Mouse (Mus musculus) 416B (cell line): Measurements from ENCODE around the gene Mmp24.
"Not testable (repeated sequence)": the region's sequence is repeated elsewhere in the genome, so short reads cannot be mapped to it uniquely, and the experiment has no call there.

ENCODE experiments used
- DNase-seq: peaks from one replicate; pipeline ENCODE4 v3.0.0; 2011; ENCODE audit warnings: low read depth

Mmp24 gene

GRCm38 (mm10) chr2:155774927-155775684 lies at the start of gene Mmp24:
Gene Mmp24, plus strand, starts transcription at chr2:155775342.
- no peak for DNase-seq

- DNase-seq = peak; percentile 44
Observed at GRCm38 (mm10) chr2:155726302-155726701, 48.8 kb upstream of the Mmp24 start.

DNA sequence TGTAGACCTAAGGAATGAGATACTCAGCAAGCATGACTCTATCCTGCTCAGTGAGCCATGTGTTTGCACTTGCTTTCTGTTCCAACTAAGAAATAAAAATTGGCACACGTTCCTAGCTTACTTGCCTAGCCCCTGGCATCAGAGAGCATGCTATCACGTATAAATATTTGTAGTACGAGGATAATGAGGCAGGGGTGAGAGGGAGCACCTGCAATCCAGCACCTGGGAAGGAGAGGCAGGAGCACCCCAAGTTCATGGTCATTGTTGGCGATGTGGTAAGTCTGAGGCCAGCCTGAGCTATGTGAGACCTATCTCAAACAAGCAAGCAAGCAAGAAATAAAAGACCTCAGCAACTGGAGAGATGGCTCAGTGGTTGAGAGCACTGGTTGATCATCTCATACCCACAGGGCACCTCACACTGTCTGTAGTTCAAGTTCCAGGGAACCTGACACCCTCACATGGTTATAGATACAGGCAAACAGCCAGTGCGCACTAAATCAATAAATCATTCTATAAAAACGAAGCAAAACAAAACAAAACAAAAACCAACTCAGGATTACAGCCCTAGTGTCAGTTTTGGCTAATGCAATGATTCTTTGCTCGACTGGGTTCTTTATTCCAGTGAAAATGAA lies 47.3 kb upstream of the Mmp24 start:
- no peak for DNase-seq

GRCm38 (mm10) chr2:155728742-155729141 lies 46.4 kb upstream of the Mmp24 start:
- DNase-seq = no peak

DNA sequence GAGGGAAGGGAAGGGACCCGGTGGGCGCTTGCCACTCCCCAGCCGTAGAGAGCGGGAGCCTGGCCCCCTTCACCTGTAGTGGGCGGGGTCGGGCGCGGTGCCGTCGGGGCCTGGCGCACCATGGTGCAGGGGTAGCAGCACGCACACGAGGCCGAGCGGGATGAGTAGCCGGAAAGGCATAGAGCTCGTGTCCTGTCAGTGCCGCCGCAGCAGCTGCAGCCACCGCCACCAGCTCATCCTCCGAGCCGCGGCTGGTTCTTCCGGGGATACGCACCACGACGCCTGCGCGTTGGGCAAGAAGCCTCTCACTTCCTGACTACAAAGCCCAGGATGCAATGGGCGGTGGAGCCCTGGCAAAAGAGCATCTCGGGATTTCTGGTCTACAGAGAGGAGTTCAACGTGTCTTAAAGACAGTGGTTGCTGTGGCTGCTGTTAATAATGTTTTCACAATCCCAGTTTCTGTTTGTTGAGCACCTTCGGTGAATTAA lies 45.9 kb upstream of the Mmp24 start, which contains the start of gene Edem2:
TSS of gene Edem2 (minus strand) at position 318 of the 488 bp plus-strand sequence.
- DNase-seq = peak; percentile 94

DNA sequence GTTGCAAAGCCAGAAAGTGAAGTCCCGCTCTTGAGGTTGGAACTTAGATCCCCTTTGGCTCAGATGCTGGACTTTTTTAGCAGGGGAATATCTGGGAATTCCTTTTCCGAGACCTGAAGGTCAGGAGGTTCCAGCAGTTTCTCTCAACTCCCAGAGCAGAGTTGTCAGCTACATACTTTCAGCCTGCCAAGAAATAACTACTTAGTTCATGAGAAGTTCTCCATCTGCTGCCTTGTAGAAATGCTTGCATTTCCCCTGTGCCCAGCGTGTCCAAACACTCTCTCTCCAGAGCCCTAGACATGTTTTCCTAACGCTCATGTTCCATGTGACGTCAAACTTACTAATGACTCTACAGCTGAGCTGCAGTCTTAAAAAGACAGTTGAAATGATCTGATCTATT lies 40.1 kb upstream of the Mmp24 start:
- no peak for DNase-seq

GRCm38 (mm10) chr2:155735766-155736165 lies 39.4 kb upstream of the Mmp24 start, which contains the start of gene Gm17581:
Gene Gm17581, minus strand, starts transcription at chr2:155735866.
- DNase-seq = not testable (repeated sequence)

DNA sequence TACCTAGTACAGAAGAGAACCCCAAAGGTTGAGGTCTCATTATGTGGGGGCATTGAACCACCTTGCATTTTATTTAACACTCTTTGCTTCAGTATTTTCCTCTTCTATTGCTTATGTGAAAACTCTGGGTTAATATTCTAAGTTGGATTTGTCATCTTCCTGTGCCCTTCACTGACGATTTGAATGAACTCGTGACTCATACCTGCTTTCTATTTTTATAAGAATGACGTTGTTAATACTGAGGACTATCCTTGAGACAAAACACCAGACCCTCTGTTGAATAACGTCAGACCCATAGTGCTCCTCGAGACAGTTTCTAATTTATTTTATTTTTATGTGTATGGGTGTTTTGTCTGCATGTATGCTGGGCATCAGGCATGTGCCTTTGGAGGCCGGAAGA lies 38.2 kb upstream of the Mmp24 start:
- peak; percentile 81 for DNase-seq

- no peak for DNase-seq
Observed at GRCm38 (mm10) chr2:155737803-155738202, 37.3 kb upstream of the Mmp24 start.

DNA sequence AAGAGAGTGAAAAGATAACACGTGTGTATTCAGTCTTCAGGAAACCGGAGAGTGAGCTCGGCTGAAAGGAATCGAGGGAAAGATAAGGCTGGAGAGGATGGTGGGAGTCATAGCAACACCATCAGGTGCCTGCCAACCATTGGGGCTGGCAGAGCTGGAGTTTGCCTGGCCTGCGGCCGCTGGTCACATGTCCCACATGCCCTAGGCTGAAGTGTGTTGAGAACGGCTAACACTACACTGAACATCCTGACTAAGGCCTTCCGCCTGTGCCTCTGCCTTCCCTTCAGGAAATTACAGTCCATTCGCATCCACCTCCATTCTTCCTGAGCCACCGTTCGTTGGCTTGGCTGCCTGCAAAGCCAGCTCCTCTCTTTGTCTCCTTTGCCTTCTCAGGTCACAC lies 32.9 kb upstream of the Mmp24 start:
- peak; percentile 81 for DNase-seq

GRCm38 (mm10) chr2:155742931-155743337 lies 32.2 kb upstream of the Mmp24 start:
- DNase-seq = peak; percentile 95

GRCm38 (mm10) chr2:155743351-155743750 lies 31.8 kb upstream of the Mmp24 start:
- DNase-seq = peak; percentile 79

- DNase-seq = no peak
Observed at GRCm38 (mm10) chr2:155745487-155745886, 29.7 kb upstream of the Mmp24 start.

DNA sequence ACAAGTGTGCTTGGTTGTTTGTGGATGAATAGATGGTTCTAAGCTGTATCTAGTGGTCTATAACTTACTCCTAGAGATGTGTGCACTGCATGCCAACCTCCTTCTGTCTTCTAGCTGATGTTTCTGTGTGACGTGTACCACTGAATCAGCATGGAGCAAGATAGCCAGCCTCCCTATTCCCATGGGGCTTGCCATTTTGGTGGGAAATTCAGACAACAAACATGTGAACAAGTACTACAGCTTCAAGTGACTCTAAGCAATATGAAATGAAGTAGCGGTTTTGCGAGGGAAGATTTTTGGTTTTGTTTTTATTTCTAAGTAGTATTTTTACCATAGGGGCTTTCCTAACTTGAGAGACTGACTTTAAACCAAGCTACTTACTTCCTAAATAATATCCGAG lies 25.7 kb upstream of the Mmp24 start:
- DNase-seq = no peak

GRCm38 (mm10) chr2:155751014-155751786 lies 23.9 kb upstream of the Mmp24 start, which contains the start of gene Procr:
Gene Procr, plus strand, starts transcription at chr2:155751117.
- DNase-seq = no peak

GRCm38 (mm10) chr2:155755746-155756145 lies 19.4 kb upstream of the Mmp24 start:
- peak; percentile 93 for DNase-seq

DNA sequence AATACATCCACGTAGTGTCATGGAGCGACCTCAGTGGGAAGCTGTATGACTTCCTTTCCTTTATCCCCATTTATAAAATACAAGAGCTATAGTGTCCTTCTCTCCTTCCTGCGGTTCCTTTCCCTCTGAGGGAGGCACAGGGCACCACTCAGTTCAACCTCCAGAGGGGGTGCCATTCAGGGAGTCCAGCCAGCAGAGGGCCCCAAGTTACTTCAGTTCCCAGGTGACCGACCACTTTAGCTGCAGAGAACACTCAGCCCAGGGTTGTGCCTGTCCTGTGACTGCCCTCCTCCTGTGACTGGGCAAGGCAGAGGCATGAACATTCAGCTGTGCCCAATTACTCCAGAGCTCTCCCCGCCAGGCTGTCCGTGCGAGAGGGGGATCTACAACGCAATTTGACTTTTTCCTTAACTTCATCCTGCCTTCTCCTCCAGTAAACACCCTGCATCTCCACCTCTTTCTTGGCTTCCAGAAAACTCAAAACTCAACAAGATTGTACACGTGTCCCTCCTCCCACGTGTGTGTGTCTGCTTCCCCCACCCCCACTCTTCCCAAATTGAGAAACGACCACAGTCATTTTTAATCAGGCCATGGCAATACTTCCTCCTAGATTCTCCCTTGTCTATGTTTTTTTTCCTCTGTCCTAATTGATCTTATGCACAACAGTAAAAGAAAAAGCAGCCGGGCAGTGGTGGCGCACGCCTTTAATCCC lies 18.1 kb upstream of the Mmp24 start:
- peak; percentile 61 for DNase-seq

- peak; percentile 80 for DNase-seq
Observed at GRCm38 (mm10) chr2:155764679-155765418, 10.3 kb upstream of the Mmp24 start.

- DNase-seq = no peak
Observed at GRCm38 (mm10) chr2:155773664-155774063, 1.5 kb upstream of the Mmp24 start.

- DNase-seq = no peak
Observed at GRCm38 (mm10) chr2:155774261-155774926, 748 bp upstream of the Mmp24 start.
